Mouse (Mus musculus) hindbrain, embryonic 14.5 days (tissue): Measurements from ENCODE around the gene Gtpbp8. TPM values are rescaled to one million over a fixed set of nuclear protein-coding genes. Genes with fewer than 3 reads are reported as not detected.

Experiments
- ATAC-seq: fragments of 200-750 bp; cut with Nextera tagmentation; 2 replicates; pipeline ENCODE4 v1.8.0; 2017; ENCODE audit warnings: moderate number of reproducible peaks, mild to moderate bottlenecking, moderate TSS enrichment, moderate library complexity; ENCODE audit not compliant: low FRiP score
- DNase-seq: peaks from one replicate; pipeline ENCODE4 v3.0.0-alpha.2; 2015; ENCODE audit warnings: low spot score
- H3K27ac ChIP-seq: fragments of 300-500 bp; sonication (generic); 2 replicates; pipeline ENCODE4 v1.5.1; 2014; ENCODE audit warnings: mild to moderate bottlenecking, moderate library complexity
- H3K27me3 ChIP-seq: fragments of 300-500 bp; sonication (generic); 2 replicates; pipeline ENCODE4 v1.6.1; 2014; ENCODE audit warnings: mild to moderate bottlenecking, low read length, mixed read lengths; ENCODE audit not compliant: control insufficient read depth, insufficient read depth
- H3K36me3 ChIP-seq: fragments of 300-500 bp; sonication (generic); replicated peaks from 2 replicates; pipeline ENCODE4 v1.6.1; 2014; ENCODE audit not compliant: control insufficient read depth, insufficient read depth
- H3K4me1 ChIP-seq: fragments of 300-500 bp; sonication (generic); replicated peaks from 2 replicates; pipeline ENCODE4 v1.6.1; 2014; ENCODE audit warnings: antibody characterized with exemption, low read length, mixed read lengths; ENCODE audit not compliant: control insufficient read depth, insufficient read depth
- H3K4me2 ChIP-seq: fragments of 300-500 bp; sonication (generic); replicated peaks from 2 replicates; pipeline ENCODE4 v1.6.1; 2014; ENCODE audit warnings: mild to moderate bottlenecking, moderate library complexity
- H3K4me3 ChIP-seq: fragments of 300-500 bp; sonication (generic); replicated peaks from 2 replicates; pipeline ENCODE4 v1.5.1; 2014; ENCODE audit warnings: mild to moderate bottlenecking, low read length
- H3K9ac ChIP-seq: fragments of 300-500 bp; sonication (generic); 2 replicates; pipeline ENCODE4 v1.6.1; 2014
- H3K9me3 ChIP-seq: fragments of 300-500 bp; sonication (generic); 2 replicates; pipeline ENCODE4 v1.6.1; 2016; ENCODE audit warnings: low read length; ENCODE audit not compliant: control insufficient read depth
- WGBS: fragments of 180-500 bp; shearing (Covaris S2); extraction: QIAGEN DNeasy Blood & Tissue Kit; methylation state at CpG from one replicate; pipeline ENCODE4 v1.1.7; 2014; 5-methylcytosine and 5-hydroxymethylcytosine counted together
- polyA plus RNA-seq: library from polyadenylated mRNA; unstranded; fragments of >200 nt; fragmentation: Nextera tagmentation; extraction: Ambion mirVana; gene quantifications from 2 replicates; pipeline ENCODE4 v1.2.1, GENCODE M21; 2014

The Gtpbp8 gene
- polyA plus RNA-seq, 1 experiment from 2014 or later: 41.5 TPM

DNA sequence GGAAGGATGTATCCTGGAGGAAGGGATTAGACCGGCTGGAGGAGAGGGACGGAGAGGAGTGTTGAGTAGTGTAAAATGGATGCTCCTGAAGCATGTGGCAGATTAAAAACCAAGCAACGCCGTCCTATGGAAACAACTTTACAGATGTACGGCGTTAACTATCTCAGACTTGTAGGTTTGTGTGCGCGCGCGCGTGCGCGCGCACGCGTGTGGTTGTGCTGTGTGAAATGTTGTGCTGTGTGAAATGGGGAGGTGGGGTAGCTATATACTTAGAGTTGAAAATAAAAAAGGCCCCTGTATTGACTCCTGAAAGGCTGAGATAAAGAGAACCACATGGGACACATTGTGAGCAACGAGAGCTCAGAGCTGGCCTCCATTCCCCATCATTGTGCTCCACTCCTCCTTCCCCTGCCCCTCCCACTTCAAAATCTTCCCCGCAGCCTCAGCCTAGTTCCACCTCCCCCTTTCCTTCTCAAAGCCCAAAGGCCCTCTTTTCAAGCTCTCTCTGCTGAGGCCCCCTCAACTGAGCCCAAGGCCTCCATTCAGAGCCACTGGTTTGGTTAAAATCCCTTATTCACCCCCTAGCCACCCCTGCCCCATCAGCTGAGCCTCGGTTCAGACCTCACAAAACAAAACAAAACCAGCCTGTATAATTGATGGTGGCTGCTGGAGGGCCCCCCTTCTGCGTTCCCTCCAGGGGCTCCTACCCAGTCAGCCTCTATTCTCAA lies 59.0 kb downstream of the Gtpbp8 start:
- peaks cover 23% of the 10 kb centered on the region for H3K4me1 ChIP-seq
- ATAC-seq: peak; percentile 86
- no peaks in the 10 kb centered on the region for H3K36me3 ChIP-seq
- peak overlapping the region; percentile 32; the same call in 1 of the 2 replicates for H3K9ac ChIP-seq
- no peak for DNase-seq
- H3K4me3 ChIP-seq: peak overlapping the region; percentile 12
- H3K4me2 ChIP-seq: peak overlapping the region; percentile 50
- peaks cover 6% of the 10 kb centered on the region; the same call in 1 of the 2 replicates for H3K9me3 ChIP-seq
- H3K27ac ChIP-seq: peak overlapping the region; percentile 75
- WGBS: 18% methylated on average over 20 of the region's 20 CpGs
- no peaks in the 10 kb centered on the region for H3K27me3 ChIP-seq

Other genes starting within 250 kb of the Gtpbp8 start
- gene Boc, start 187.5 kb downstream of the Gtpbp8 start, polyA plus RNA-seq: 10.1 and 11.8 TPM in 2 replicates
- 4.4 and 5.4 TPM in 2 replicates for gene Nepro, start 22.1 kb downstream of the Gtpbp8 start, polyA plus RNA-seq
- gene Cd200r1, start 19.4 kb upstream of the Gtpbp8 start, polyA plus RNA-seq: 0.50 and 0.91 TPM in 2 replicates
- 0.16 TPM in 1 of 2 replicates, not detected in the other for gene Cd200r4, start 65.4 kb upstream of the Gtpbp8 start, polyA plus RNA-seq
- gene Cd200r2, start 120.7 kb upstream of the Gtpbp8 start, polyA plus RNA-seq: 0.20 TPM in 1 of 2 replicates, not detected in the other
- not detected in 2 replicates for gene Cd200r3, start 197.3 kb upstream of the Gtpbp8 start, polyA plus RNA-seq